Mouse (Mus musculus): ENCODE results near the gene Kcne4.

Gene Kcne4

DNA sequence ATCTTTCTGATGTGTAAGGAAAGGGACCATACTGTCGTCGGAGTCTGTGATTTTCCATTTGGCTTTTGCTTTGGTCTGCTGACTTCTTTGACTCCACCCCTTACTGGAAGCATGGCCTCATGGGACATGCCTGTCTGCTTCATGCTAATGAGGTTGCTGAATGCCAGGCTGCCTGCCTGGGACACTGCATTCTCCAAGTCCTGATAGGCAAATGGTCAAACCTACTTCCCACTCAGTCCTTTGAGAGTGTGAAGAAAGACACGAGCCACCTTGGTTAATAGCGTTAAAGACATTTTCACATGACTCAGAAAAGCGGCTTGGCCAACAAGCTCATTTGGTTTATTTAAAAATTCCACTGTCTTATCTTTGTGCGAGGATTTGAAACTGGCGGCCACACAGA, 43.5 kb downstream of the Kcne4 start:
- in situ Hi-C loops (cut with MboI): no loop called here

DNA sequence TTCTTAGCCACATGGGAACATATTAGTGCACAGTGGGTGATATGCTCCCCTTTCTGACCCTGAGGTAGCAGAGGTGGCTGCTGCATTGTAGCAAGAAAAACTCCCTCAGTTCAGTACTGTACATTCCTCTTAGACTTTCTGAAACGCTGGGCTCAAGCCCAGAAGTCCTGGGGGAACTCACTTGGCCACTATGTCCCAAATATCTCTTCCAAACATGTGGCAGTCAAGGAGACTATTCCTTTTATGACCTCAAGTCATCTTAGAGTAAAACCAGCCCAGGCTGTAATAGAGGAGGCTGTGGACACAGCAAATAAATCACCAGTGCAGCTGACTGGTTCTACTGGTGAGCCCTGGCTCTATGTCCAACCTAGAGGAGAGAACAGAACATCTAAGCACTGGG, 45.7 kb downstream of the Kcne4 start:
- in situ Hi-C loops (cut with MboI): no loop called here

DNA sequence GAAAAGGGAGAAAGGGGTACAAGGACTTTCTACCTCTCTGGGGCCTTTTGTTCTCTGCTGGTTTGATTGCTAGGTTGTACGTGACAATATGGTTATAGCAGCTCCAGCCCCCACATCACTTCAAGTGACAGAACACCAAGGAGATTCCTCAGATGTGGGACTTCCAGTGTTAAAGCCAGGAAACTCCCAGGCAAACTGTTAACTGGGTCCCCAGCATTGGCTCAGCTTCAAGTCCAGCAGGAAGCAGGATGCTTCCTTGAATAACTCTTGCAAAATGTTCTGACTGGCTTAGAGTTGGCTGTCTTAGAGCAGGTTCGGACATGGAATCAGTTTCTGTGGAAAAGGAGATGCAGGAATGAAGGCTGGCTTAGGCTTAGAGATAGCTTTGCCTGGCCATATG, 47.3 kb downstream of the Kcne4 start:
- in situ Hi-C loops (cut with MboI): no loop called here

- in situ Hi-C loops (cut with MboI): no loop called here
Observed at GRCm38 (mm10) chr1:78864351-78864750, 47.8 kb downstream of the Kcne4 start.

DNA sequence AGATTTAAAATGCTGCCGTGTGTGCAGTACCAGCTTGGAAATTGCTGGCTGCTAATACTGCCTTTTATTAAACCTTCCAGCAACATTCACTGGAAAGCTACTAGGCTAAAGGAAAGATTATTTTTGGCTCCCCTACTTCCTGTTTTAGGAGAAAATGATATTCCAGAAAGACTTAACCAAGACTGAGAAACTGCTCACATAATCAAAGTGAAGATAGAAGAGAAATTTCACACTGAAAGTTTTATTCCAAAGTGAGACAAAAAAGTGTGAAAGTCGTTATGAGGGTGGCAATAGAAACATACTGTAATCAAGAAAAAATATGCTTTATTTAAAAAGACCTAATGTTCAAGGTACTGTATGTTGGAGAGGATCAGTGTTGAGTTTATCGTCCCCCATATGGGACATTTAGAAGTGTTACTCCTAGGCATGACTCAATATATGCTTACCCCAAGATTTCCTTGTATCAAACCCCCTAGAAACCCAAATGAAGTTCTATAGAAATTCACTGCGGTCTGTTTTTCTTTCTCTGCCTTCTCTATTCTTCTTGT, 48.3 kb downstream of the Kcne4 start:
- in situ Hi-C loops (cut with MboI): no loop called here

DNA sequence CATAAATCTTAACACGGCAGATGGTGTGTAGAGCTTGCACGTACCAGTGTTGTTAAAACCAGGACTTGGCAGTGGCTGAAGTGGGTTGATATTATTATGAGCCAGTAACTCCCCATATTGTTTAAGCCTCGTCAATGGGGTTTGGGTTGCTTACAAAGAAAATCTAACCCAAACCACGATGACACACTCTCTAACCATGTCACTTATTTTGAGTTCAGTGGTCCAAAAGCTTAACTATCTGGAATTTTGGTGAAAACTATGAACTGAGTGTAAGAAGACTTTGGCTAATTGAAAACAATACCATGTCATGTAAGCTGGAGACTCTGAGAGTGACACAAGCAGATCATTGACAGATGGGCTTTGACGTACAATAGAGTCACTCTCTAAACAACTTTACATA, 49.4 kb downstream of the Kcne4 start:
- in situ Hi-C loops (cut with MboI): no loop called here

GRCm38 (mm10) chr1:78866455-78866854, 49.9 kb downstream of the Kcne4 start:
- in situ Hi-C loops (cut with MboI): no loop called here

Data from mature B cell (primary cell).